Mouse (Mus musculus): ENCODE measurements around the gene Yipf1. TPM values are rescaled to one million over a fixed set of nuclear protein-coding genes. Genes with fewer than 3 reads are reported as not detected.
"Not testable (repeated sequence)": the region's sequence is repeated elsewhere in the genome, so short reads cannot be mapped to it uniquely, and the experiment has no call there.

Yipf1 gene
- polyA plus RNA-seq, 1 experiment from 2014 or later: 55.1 TPM

DNA sequence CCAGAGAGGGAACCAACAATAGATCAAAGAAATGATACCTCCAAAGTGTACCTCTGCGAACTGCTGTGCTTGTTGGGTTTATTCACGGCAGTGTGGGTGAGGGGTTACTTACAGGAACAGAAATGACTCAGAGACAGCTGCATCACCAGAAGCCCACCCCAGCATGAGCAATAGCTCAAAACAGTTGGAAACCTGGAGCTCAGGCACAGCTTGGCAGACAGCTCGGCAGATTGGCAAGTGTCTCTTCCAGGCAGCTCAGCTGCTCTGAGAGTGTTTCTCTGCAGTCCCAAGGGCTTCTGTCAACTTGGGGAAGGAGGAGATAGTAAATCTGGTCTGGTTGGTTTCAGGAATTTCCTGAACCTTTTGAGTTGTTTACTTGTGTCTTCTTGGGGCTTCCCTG lies 44.3 kb downstream of the Yipf1 start:
- H3K4me2 ChIP-seq: no peak overlapping the region
- 88% methylated on average over 3 of the region's 3 CpGs for WGBS
- DNase-seq (no peak), ATAC-seq (ENCODE audit: insufficient read depth) (no peak)
- no peak for TF ChIP-seq CTCF (IDR thresholded peaks at IDR 0.05; ENCODE audit: low read depth)
- no peaks in the 10 kb centered on the region for H3K4me1 ChIP-seq (ENCODE audit: insufficient read depth)
- 0 out of 2 replicates have a peak, but pooled peaks cover 5% of the 10 kb centered on the region for H3K36me3 ChIP-seq (ENCODE audit: insufficient read depth)
- H3K27ac ChIP-seq (ENCODE audit: low read depth): no peak overlapping the region
- H3K9ac ChIP-seq: no peak overlapping the region
- H3K4me3 ChIP-seq (ENCODE audit: low read depth, low read length): no peak overlapping the region
- H3K9me3 ChIP-seq (ENCODE audit: low read depth, low read length): no peaks in the 10 kb centered on the region
- H3K27me3 ChIP-seq (ENCODE audit: insufficient read depth, low read length): no peaks in the 10 kb centered on the region

DNA sequence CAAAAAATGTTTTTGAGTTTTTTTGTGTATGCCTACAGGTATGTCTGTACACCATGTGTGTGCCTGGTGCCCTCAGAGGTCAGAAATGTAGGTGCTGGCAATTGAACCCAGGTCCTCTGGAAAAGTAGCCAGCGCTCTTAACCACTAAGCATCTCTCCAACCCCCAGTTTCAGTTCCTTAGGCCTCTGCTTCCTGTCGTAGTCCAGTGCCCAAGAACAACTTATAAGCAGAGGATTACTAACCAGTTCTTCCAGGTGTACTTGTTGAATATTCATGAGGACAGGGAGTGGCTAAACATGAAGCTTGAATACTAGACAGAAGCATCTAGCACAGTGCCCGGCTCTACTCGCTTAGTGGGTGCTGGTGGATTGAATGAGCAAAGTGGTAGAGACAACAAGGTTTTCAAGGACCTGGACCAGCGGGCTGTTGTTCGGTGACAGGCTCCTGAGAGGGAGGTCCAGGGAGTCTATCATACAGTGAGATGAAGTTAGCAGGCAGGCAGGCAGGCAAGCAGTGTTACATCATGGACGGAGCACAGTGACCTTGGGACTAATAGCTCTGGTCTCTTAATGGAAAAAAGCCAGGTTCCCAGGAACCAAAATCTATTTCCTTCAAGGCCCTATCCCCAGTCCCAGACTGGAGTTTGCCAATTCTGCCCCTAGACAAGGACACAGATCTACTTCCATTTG lies 46.4 kb downstream of the Yipf1 start:
- Histone ChIP-seq H3K9me3 (ENCODE audit: low read depth, low read length) (no peaks in the 10 kb centered on the region), H3K27ac (ENCODE audit: low read depth) (no peak overlapping the region), H3K4me2 (no peak overlapping the region), H3K9ac (no peak overlapping the region), H3K27me3 (ENCODE audit: insufficient read depth, low read length) (no peaks in the 10 kb centered on the region), H3K36me3 (ENCODE audit: insufficient read depth) (no peaks in the 10 kb centered on the region), H3K4me1 (ENCODE audit: insufficient read depth) (no peaks in the 10 kb centered on the region), H3K4me3 (ENCODE audit: low read depth, low read length) (no peak overlapping the region)
- WGBS: 81% methylated on average over 7 of the region's 7 CpGs
- DNase-seq (no peak), ATAC-seq (ENCODE audit: insufficient read depth) (no peak)
- TF ChIP-seq CTCF (IDR thresholded peaks at IDR 0.05; ENCODE audit: low read depth): no peak

DNA sequence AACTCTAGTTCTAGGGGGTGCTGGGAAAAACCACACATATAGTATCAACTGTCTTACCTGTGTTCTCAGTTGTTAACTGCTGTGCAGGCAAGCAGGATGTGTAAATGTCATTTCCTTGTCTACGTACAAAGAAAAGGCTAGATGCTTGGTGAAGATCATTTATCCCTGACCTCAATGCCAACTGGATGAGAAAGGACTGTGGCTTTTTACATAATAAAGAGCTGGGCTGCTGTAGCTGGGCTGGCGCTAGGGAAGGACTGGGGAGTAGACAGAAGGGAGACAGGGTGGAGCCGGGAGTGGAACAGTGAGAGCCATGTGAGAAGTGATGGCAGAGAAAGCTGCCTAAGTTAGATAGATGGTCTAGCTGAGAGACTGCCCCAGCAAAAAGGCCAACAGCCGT lies 48.6 kb downstream of the Yipf1 start:
- no peaks in the 10 kb centered on the region for H3K27me3 ChIP-seq (ENCODE audit: insufficient read depth, low read length)

DNA sequence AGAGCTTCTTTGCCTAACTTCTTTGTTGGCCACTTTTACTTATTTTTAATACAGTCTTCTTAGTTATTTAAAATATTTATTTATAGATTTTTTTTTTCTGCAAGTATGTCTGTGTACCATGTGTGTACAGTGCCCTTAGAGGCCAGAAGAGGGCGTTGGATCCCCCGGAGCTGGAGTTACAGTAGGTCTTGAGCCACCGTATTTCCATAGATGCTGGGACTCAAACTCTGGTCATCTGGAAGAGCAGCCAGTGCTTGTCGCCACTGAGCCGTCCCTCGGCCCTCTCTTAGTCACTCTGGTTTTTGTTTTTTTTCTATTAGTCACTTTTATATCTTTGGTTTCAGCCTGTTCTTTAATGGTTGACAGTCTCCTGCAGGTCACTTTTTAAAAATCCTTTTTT lies 49.4 kb downstream of the Yipf1 start:
- ATAC-seq (ENCODE audit: insufficient read depth) (no peak), DNase-seq (no peak)
- no peak overlapping the region for H3K4me3 ChIP-seq (ENCODE audit: low read depth, low read length)
- H3K9me3 ChIP-seq (ENCODE audit: low read depth, low read length): no peaks in the 10 kb centered on the region
- no peak overlapping the region for H3K9ac ChIP-seq
- no peaks in the 10 kb centered on the region for H3K4me1 ChIP-seq (ENCODE audit: insufficient read depth)
- H3K36me3 ChIP-seq (ENCODE audit: insufficient read depth): no peaks in the 10 kb centered on the region
- 67% methylated on average over 6 of the region's 6 CpGs for WGBS
- H3K4me2 ChIP-seq: no peak overlapping the region
- no peak overlapping the region for H3K27ac ChIP-seq (ENCODE audit: low read depth)
- 0 out of 2 replicates have a peak, but pooled peaks have one; percentile 13 for TF ChIP-seq CTCF (IDR thresholded peaks at IDR 0.05; ENCODE audit: low read depth)
- H3K27me3 ChIP-seq (ENCODE audit: insufficient read depth, low read length): no peaks in the 10 kb centered on the region

More for the DNA sequence above, 48.6 kb downstream of the Yipf1 start:
- no peaks in the 10 kb centered on the region for H3K36me3 ChIP-seq (ENCODE audit: insufficient read depth)
- no peak for DNase-seq
- no peak for ATAC-seq (ENCODE audit: insufficient read depth)
- H3K4me2 ChIP-seq: no peak overlapping the region
- H3K9ac ChIP-seq: no peak overlapping the region
- no peaks in the 10 kb centered on the region for H3K9me3 ChIP-seq (ENCODE audit: low read depth, low read length)
- H3K4me3 ChIP-seq (ENCODE audit: low read depth, low read length): no peak overlapping the region
- no peaks in the 10 kb centered on the region for H3K4me1 ChIP-seq (ENCODE audit: insufficient read depth)
- TF ChIP-seq CTCF (IDR thresholded peaks at IDR 0.05; ENCODE audit: low read depth): no peak
- WGBS: 63% methylated on average over 4 of the region's 4 CpGs
- H3K27ac ChIP-seq (ENCODE audit: low read depth): no peak overlapping the region

DNA sequence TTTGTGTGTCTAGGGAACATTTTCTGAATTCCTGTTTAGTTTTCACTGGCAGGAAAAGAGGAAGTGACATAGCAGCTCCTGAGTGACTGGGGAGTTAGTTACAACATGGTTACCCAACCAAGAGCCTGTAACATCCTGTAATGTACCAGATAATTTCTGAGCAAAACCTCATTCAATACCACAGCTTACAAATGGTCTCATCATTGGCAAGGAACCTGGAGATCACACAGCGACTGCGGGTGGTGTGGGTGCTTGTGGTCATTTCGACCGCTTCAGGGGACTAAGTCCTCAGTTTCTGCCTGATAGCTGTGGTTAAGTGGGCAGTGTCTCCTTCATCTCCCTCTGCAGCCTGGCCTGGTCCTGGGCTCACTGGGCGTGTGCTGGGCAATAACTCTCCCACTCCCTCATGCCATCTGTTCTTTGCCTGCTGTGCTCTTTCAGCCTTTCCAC lies 50.1 kb downstream of the Yipf1 start:
- ATAC-seq (ENCODE audit: insufficient read depth) (no peak), DNase-seq (peak; percentile 17)
- 83% methylated on average over 5 of the region's 5 CpGs for WGBS
- H3K4me2 ChIP-seq: no peak overlapping the region
- no peak overlapping the region for H3K4me3 ChIP-seq (ENCODE audit: low read depth, low read length)
- H3K36me3 ChIP-seq (ENCODE audit: insufficient read depth): no peaks in the 10 kb centered on the region
- no peaks in the 10 kb centered on the region for H3K9me3 ChIP-seq (ENCODE audit: low read depth, low read length)
- H3K4me1 ChIP-seq (ENCODE audit: insufficient read depth): no peaks in the 10 kb centered on the region
- no peak overlapping the region for H3K27ac ChIP-seq (ENCODE audit: low read depth)
- no peak overlapping the region for H3K9ac ChIP-seq
- TF ChIP-seq CTCF (IDR thresholded peaks at IDR 0.05; ENCODE audit: low read depth): no peak
- no peaks in the 10 kb centered on the region for H3K27me3 ChIP-seq (ENCODE audit: insufficient read depth, low read length)

DNA sequence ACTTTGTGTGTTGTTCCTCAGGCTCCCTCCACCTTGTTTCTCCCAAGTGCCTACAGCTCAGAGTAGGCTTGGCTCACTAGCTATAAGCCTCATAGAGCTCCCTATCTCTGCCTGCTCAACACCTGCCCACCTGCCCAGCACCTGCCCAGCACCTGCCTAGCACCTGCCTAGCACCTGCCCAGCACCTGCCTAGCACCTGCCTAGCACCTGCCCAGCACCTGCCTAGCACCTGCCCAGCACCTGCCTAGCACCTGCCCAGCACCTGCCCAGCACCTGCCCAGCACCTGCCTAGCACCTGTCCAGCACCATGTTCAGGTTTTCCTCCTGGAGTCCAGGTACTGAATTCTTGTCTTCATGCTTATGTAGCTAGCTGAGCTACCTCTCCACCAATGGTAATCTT lies 52.2 kb downstream of the Yipf1 start:
- not testable (repeated sequence) for H3K4me2 ChIP-seq; H3K4me3 ChIP-seq (ENCODE audit: low read depth, low read length); H3K4me1 ChIP-seq (ENCODE audit: insufficient read depth); H3K27me3 ChIP-seq (ENCODE audit: insufficient read depth, low read length); H3K9ac ChIP-seq; DNase-seq; ATAC-seq (ENCODE audit: insufficient read depth); H3K9me3 ChIP-seq (ENCODE audit: low read depth, low read length); H3K27ac ChIP-seq (ENCODE audit: low read depth)
- H3K36me3 ChIP-seq (ENCODE audit: insufficient read depth): peaks cover 18% of the 10 kb centered on the region

DNA sequence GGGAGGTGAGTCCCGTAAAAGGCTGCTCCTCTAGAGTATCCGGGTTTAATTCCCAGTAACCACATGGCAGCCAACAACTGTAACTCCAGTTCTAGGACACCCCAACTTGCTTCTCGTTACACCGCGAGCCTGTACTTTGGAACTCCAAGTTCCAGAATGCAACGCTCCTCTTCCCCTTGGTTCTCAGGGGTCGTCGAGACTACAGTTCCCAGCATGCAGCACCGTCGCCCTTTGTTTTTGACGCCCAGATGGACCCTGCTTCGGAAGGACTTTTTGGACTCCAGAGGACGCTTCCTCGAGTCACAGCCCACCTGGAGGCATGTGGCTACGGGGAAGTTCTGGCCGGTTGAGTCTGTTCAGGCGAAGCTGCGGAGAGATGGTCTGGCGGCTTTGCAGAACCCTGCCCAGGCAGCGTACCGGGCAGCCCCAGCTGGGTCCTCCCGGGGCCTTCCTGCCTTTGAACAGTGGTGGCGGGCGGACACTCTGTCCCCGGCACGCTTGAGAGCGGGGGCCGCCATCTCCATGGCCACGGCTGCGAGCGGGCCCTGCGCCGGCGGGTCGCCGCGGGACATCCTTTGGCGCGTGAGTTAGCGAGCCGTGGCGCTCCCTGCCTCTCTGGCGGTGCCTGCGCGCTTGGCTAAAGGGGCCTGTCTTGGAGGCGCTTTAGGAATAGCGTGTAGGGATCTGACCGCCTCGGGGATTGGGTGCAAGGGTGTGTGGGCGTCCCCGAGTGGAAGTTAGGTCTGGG lies 53.6 kb downstream of the Yipf1 start, which contains the start of gene Ndc1:
Gene Ndc1, plus strand, starts transcription at position 218 of the 748 bp plus-strand sequence.
- ATAC-seq (ENCODE audit: insufficient read depth) (peak; percentile 98), DNase-seq (peak; percentile 95)
- Histone ChIP-seq H3K36me3 (ENCODE audit: insufficient read depth) (peaks cover 31% of the 10 kb centered on the region), H3K9me3 (ENCODE audit: low read depth, low read length) (no peaks in the 10 kb centered on the region), H3K4me1 (ENCODE audit: insufficient read depth) (no peaks in the 10 kb centered on the region), H3K4me3 (ENCODE audit: low read depth, low read length) (peak within 1 kb of the TSS; percentile 75), H3K4me2 (peak within 1 kb of the TSS; percentile 87), H3K27me3 (ENCODE audit: insufficient read depth, low read length) (no peaks in the 10 kb centered on the region), H3K27ac (ENCODE audit: low read depth) (peak within 1 kb of the TSS; percentile 90), H3K9ac (peak within 1 kb of the TSS; percentile 84)
- whole genome bisulfite sequencing: under 1% methylated on average over 51 of the region's 51 CpGs
- 0 out of 2 replicates have a peak, but pooled peaks have one; percentile 5 for TF ChIP-seq CTCF (IDR thresholded peaks at IDR 0.05; ENCODE audit: low read depth)
